Mouse (Mus musculus) layer of hippocampus, postnatal 36 days (tissue): ENCODE results near the gene B4gat1. TPM values are rescaled to one million over a fixed set of nuclear protein-coding genes. Genes with fewer than 3 reads are reported as not detected.

ENCODE experiments used
- DNase-seq, 2 experiments: peaks; one replicate each; pipeline ENCODE4 v3.0.0; 2022
- total RNA-seq, 2 experiments: library from RNA; stranded (reverse); gene quantifications; 2 replicates each; pipeline ENCODE4 v1.2.3; 2021

B4gat1 gene
- total RNA-seq, 2 experiments from 2014 or later: 110 to 126 TPM

DNA sequence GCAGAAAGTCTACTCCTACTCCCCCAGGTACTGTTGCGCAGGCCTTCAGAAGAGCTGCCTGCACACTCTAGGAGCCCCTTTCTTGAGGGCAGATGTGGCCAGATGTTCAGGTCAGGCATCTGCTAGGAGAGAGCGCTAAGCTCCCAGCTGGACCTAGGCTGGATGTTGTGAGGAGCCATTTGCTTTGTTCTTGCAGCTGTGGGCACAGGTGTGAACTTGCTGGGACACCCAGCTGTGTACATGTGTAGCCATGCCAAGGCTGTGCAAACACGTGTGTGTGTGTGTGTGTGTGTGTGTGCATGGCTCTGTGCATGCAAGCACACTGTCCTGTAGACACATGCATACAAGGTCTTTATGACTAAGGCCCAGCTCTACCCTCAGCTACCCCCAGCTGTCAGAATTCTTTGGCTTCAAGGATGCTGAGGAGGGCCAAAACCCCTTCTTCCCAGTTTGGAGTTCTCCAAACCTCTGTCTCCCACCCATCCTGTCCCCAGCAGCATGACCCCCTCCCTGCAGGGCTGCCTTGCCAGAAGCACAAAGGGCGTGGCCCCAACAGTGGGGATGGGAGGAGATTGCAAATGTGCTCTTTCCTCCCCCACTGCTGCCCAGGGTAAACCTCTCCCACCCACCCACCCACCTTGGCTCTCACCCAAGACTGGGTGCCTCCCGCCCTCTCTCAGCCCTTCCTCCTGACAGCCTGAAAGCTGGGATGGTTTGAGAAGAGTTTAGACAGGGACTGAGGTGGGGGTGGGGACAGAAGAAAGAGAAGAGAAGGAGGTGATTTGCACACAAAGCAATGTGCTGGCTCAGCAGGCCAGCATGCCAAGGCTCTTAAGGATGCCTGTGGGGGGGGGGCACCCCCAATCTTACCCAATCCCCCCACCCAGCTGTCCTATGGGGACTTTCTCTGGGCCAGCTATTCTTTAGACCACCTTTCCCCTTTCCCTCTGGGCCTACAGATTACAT is 22.0 kb downstream of the B4gat1 start:
- no peak for DNase-seq

DNA sequence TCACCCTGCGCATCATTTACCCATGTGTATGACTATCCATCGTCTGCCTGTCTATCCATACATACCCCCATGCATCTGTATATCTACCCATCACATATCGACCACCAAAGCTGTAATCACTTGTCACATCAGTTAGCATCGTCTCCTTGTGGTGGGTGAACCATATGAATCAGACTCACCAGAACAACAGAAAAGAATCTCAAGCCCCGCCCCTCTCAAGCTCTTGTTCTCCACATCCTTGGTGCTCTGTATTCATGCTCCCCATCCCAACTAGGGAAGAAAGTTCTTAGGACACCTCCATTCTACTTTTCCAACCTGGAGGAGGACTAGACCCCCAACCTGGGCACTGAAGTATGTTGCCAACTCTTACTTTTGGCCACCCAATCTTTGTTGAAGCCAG is 23.4 kb downstream of the B4gat1 start:
- DNase-seq: no peak

DNA sequence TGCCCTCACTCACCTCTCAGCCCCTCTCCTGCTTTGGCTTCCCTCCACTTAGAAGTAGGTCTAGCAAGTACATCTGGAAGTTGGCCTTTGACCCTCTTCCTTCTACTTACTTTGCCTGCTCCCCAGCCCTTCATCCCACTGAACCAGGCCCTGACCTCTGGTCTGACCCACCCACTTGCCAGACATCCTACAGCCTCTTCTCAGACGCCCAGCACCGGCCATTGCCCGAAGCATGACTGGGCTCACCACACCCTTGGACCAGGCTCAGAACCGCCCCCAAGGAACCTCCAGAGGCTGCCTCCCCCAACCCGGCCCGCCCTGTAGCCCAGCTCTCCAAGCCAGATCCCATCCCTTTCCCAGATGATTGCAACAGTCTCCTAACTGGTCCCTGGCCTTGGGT is 23.8 kb downstream of the B4gat1 start:
- DNase-seq: no peak

DNA sequence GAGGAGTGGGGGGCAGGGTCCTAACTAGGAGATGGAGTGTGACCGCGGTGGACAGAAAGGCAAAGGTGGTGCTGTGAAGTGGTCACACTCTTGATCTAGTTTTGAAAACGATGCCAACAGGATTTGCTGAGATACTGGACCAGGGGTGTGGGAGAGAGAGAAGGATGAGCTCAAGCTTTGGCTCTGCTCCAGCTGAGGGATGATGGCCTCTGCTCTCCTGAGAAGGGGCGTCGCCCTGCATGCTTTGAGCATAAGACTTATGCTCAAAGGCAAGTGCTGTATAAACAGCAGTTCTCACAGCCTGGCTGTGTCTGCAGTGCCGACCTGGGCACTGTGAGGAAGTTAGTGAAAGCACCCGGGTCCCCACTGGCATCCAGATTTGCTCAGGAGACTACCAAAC is 26.5 kb downstream of the B4gat1 start:
- no peak for DNase-seq

DNA sequence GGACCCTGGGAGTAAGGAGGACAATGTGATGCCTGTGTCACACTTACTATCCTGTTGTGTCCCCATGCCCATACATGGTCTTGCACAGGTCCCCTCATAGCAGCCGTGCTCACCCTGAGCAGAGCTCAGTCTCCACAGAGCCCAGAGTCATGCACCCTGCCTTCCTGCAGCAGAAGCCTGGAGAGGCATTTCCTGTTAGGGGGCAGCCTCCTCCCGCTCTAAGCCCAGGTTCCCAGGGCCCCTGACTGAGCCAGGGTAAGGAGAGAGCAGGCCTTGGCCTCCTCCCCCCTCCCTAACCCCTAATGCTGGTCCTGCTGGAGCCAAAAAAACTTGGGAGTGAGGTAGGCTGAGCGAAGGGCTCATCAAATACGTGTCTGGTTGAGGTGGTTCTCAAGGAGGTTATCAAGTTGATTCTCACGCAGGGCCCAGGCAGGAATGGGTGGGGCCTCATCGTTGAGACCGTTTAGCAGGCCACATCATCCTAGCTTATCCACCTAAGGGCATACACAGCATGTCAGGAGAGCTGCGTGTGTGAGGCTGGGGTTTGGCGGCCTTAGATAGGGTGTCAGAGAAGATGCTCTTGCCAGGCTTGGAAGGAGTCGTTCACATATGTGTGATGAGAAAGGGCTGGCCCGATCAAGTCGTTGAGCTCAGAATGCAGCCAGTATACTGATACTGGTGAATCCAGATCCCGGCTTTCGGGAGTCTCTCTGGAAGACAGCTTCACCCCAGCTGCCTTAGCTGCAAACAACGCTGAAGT is 28.6 kb downstream of the B4gat1 start:
- peak in 1 of 2 experiments; percentile 4 for DNase-seq

DNA sequence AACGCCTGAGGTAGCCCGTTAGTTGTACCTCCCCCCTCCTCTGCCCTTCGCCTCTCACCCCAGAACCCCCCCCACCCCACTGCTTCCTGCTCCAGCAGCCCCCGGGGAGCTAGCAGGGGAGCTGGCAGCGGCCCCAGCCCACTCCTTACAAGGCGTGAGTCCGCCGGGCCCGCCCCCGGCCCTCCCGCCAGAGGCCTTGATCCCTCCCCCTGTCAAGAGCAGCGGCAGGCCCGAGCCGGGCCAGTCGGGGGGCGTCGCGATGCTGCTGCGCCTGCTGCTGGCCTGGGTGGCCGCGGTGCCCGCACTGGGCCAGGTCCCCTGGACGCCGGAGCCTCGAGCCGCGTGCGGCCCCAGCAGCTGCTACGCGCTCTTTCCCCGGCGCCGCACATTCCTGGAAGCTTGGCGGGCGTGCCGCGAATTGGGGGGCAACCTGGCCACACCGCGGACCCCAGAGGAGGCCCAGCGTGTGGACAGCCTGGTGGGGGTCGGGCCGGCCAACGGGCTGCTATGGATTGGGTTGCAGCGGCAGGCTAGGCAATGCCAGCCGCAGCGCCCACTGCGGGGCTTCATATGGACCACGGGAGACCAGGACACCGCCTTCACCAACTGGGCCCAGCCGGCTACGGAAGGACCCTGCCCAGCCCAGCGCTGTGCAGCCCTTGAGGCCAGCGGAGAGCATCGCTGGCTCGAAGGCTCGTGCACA is 29.4 kb downstream of the B4gat1 start, which contains the start of gene Cd248:
Cd248 (plus strand) TSS at position 212 of the 703 bp plus-strand sequence.
- peak in 1 of 2 experiments; percentile 20 for DNase-seq

DNA sequence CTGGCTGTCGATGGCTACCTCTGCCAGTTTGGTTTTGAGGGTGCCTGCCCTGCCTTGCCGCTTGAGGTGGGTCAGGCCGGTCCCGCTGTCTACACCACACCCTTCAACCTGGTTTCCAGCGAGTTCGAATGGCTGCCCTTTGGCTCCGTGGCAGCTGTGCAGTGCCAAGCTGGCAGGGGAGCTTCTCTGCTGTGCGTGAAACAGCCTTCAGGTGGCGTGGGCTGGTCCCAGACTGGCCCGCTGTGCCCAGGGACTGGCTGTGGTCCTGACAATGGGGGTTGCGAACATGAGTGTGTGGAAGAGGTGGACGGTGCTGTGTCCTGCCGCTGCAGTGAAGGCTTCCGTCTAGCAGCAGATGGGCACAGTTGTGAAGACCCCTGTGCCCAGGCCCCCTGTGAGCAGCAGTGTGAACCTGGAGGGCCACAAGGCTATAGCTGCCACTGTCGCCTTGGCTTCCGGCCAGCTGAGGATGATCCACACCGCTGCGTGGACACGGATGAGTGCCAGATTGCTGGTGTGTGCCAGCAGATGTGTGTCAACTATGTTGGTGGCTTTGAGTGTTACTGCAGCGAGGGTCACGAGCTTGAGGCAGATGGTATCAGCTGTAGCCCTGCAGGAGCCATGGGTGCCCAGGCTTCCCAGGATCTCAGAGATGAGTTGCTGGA is 30.1 kb downstream of the B4gat1 start:
- DNase-seq: peak in 1 of 2 experiments; percentile 10

DNA sequence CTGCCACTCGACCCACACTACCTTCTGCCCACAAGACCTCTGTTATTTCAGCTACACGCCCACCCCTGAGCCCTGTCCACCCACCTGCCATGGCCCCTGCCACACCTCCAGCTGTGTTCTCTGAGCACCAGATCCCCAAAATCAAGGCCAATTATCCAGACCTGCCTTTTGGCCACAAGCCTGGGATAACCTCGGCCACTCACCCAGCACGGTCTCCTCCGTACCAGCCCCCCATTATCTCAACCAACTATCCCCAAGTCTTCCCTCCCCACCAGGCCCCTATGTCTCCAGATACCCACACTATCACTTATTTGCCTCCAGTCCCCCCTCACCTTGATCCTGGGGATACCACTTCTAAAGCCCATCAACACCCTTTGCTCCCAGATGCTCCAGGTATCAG is 30.9 kb downstream of the B4gat1 start:
- DNase-seq: no peak

DNA sequence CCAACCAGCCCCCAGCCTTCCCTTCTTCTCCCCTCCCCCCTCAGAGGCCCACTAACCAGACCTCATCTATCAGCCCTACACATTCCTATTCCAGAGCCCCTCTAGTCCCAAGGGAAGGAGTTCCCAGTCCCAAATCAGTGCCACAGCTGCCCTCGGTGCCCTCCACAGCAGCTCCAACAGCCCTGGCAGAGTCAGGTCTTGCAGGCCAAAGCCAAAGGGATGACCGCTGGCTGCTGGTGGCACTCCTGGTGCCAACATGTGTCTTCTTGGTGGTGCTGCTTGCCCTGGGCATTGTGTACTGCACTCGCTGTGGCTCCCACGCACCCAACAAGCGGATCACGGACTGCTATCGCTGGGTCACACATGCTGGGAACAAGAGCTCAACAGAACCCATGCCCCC is 31.4 kb downstream of the B4gat1 start:
- DNase-seq: no peak

DNA sequence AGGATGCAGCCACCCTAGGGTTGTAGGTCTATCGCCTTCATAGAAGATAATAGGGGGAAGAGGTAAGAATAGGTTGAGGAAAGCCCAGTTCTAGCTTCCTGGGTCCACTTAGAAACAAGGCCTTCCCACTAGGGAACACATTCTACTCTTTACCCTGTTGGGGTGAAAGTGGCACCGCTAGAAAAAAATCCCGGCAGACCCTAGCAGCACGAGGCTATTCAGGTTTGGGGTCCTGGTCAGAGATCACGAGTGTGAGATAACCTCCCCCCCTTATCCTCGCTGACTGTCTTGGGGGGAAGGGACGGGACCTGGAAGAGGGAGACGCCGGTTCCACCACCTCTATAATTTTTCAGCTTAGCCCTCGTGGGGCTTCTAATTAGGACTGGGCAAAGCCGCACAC is 32.5 kb downstream of the B4gat1 start:
- DNase-seq: no peak

DNA sequence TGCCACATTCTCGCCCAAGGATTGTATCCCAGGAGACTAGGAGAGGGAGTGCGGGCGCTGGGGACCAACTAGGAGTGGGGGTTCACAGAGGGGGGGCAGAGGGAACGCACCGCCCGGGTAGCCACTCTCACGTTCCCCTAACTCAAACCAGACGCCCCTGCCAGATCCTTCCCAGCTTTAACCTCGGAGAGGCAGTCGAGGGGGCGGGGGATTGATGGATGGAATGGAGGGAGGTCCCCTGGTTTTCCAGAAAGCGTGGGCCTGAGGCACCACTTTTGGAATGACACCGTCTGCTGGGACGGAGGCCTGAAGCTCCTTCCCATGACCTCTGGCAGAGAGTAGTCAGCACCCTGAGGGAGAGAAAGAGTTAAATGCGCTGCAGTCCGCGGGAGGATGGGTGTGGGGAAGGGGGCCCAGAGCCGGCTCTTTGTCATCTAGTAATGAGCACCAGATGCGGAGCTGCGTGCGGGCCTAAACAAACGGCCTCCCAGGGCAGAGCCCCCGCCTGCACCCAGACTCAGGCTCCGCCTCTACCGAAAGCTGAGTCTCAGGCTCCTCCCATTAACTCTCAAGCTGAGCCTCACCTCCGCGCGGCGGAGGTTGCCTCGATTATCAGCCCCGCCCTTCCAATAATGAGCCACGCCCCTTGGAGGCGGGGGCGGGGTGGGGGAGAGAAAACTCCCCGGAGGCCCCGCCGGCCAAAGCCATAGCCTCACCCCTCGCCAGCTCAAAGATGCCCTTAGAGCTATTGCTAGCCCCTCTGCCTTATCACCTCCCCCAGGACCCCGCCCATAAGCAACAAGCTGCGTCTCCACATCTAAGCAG is 33.1 kb downstream of the B4gat1 start:
- DNase-seq: peak in 1 of 2 experiments; percentile 44

DNA sequence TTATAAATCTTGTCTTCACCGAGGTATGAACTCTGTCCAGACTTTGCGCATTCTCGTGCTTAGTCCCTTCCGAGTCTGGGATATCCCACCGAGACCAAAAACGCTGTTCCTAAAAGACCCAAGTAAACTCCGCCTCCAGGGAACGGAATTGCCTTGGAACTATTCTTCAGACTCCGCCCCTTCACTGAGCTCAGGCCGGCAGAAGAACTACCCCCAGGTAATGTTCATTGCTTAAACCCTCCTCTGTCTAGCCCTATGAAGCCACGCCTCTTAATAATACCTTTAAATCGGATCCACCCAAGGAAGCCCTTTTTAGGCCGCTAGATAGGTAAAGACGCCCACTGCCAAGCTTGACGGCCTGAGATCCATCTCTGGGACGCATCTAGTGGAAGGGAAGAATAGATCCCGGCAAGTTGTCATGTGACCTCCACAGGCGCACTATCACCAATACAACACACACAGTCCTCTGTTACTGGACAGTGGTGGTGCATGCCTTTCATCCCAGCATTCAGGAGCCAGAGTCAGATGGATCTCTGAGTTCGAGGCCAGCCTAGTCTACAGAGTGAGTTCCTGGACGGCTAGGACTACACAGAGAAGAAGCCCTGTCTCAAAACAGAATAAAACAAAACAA is 33.9 kb downstream of the B4gat1 start:
- DNase-seq: no peak

DNA sequence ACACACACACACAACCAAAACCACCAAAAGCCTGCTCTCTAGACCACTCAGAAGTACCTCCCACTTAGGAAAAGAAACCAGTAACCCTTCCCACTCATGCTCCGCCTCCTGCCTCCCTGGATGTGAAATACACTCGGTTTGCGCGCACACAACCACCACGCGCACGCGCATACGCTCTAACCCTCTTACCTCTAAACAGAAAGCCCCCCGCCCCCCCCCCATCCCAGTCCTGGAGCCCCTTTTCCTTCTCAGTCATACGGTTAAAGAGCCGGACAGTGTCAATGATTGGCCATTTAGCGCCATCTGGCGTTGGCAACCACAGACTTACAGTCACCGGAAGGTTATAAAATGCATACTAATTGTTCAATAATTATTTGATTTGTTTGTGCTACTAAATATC is 34.4 kb downstream of the B4gat1 start:
- DNase-seq: peak in 1 of 2 experiments; percentile 20

DNA sequence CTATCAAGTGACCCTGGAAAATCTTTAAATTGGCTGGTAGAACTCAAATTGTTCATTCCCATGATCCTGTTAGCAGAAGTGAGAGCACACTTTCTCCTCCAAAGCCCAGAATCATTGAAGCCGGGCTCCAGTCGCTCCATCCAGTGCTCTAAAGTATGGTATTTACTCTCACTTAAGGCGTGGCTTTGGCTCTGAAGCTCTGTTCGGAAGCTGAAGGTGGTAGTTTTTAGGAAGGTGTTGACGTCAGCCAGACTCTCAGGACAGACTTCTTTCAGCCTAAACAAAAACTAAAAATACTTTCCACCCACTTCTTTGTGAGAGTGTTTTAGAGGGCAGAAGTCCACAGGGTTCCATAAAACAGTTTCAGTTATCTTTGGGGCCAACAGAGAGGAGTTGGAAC is 34.9 kb downstream of the B4gat1 start:
- DNase-seq: no peak

DNA sequence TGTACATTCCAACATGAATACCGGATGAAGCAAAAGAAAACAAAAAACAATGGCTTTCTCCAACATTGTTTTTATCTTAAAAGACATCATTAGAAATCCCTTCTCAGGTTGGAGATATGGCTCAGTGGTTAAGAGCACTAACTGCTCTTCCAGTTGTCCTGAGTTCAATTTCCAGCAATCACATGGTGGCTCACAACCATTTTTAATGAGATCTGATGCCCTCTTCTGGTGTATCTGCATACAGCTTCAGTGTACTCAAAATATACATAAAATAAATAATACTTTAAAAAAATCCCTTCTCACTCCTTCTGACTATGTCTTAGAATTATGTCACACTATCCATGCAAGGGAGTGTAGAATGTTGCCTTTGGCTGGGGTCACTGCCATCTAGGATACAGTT is 40.7 kb downstream of the B4gat1 start:
- DNase-seq: no peak

DNA sequence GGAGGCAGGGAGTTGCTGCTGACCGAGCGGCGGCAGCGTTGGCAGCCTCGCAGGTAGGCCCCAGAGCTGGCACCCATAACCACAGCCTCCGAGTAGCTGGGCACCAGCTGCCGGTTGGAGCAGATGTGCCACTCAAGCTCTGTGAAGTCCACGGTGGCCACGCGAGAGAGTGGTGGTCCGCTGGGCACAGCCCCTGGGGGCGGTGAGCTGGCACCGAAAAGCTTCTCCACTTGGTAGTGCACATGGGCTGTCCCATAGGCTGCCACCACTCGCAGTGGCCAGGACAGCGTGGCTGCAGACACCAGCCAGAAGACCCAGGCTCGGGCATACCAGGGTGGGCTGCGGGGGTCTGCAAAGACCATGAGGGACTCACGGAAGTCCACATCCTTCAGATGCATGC is 43.4 kb downstream of the B4gat1 start:
- peak in 1 of 2 experiments; percentile 21 for DNase-seq

DNA sequence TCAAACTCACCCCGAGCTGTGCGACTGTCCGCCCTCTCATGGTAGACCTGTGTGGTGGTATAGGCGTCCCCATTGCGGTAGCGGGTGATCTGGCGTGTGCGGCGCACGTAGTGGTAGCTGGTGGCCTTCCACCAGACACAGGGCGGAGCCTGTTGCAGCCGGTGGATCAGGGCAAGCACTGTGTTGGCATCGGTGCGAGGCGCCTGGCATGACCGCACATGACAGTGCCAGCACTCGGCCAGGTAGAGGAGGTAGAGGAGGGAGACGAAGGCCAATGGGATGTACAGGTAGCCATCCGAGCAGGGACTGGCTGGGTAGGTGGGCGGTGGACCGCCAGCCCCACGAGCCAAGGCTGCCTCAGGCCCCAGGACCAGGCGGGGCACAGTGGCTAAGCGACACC is 44.0 kb downstream of the B4gat1 start:
- DNase-seq: no peak

DNA sequence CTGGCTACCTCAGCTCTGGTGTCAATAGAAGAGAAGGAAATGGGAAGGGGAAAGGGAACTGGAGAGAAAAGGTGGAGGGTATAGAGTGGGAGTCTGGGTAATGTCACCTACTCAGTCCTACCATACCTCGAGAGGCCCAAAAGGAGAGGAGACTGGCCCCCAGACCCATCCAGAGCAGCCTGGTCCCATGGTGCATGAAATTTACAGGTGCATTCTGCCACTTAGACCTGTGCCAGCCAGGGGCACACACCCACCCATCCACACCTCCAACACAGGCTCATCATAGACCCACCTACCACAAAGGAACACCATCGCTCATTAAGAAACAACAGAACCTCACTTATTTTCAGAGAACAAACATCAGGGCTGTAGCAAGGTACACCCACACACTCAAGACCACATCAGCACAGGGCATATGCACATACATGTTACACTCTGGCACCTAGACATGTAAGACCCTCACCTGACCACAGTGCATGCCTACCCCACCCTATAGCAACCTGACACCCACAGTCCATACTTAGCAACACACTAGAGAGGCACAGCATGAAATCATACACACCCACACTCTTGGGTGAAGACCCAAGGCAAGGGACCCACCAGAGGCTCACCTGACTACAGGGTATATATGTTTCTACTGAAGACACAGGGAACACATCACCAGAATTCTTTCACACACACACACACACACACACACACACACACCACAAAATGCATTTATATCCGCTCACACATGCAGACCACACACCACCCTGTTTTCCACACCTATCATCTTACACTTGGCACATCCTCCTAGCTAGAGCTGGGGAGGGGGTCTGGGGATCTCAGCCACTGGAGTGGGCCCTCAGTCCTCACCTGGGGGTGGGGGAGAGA is 45.6 kb downstream of the B4gat1 start:
- DNase-seq: peak in 1 of 2 experiments; percentile 5

DNA sequence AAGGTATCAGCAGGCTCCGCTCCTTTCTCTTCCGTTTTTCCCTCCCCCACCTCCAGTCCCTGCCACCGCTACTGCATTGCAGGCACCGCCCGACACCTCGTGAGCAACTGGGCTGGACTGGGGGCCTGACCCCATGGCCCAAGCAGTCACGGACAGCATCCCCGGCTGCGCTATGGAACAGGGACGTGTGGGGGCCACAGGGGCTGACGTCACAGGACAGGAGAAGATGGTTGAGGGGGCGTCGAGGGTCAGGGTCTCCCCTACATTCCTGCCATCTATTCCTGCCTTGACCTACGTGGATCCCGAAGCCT is 46.2 kb downstream of the B4gat1 start:
- peak in 1 of 2 experiments; percentile 23 for DNase-seq
